Mouse (Mus musculus) CH12.LX (cell line): Measurements from ENCODE around the gene Mybpc1. TPM values are rescaled to one million over a fixed set of nuclear protein-coding genes. Genes with fewer than 3 reads are reported as not detected.

ENCODE experiments used
- DNase-seq: peaks from one replicate; pipeline ENCODE4 v3.0.0-alpha.2; 2013; ENCODE audit errors: extremely low read depth
- H3K27ac ChIP-seq: 2 replicates; pipeline ENCODE4 v1.5.1; 2012; ENCODE audit warnings: low read depth, mild to moderate bottlenecking, control low read depth, moderate library complexity; ENCODE audit not compliant: insufficient read depth
- H3K27me3 ChIP-seq: replicated peaks from 2 replicates; pipeline ENCODE3; 2012; ENCODE audit warnings: inconsistent platforms
- H3K36me3 ChIP-seq, 2 experiments: replicated peaks in 1 of 2; 2 replicates each; pipeline versions ENCODE3 to v1.6.1; 2012; ENCODE audit warnings: inconsistent platforms in 1 of 2, low read length in 1 of 2, mild to moderate bottlenecking in 1 of 2, mixed read lengths in 1 of 2, moderate library complexity in 1 of 2; ENCODE audit not compliant: control insufficient read depth in 1 of 2, insufficient read depth in 1 of 2
- H3K4me1 ChIP-seq, 2 experiments: 2 replicates each; pipeline ENCODE4 v1.6.1; 2012; ENCODE audit warnings: inconsistent platforms in 1 of 2, moderate library complexity in 1 of 2; ENCODE audit not compliant: insufficient read depth in 2 of 2, control insufficient read depth in 1 of 2
- H3K4me2 ChIP-seq: 2 replicates; pipeline ENCODE4 v1.6.1; 2012; ENCODE audit warnings: low read depth, mild to moderate bottlenecking, control low read depth; ENCODE audit not compliant: poor library complexity, insufficient read depth, severe bottlenecking
- H3K4me3 ChIP-seq, 3 experiments: fragments of 150-350 bp in 1 of 3; sonication (generic) in 1 of 3; replicated peaks in 1 of 3; 2 replicates each; pipeline versions ENCODE3 to v1.5.1; 2011 to 2012; ENCODE audit warnings: low read depth in 2 of 3, low read length in 2 of 3, mild to moderate bottlenecking in 2 of 3, moderate library complexity in 2 of 3, control low read depth in 1 of 3, improper control_type of control experiment in 1 of 3, inconsistent platforms in 1 of 3, mixed read lengths in 1 of 3; ENCODE audit not compliant: poor library complexity in 1 of 3
- H3K79me2 ChIP-seq: replicated peaks from 2 replicates; pipeline ENCODE4 v1.6.1; 2012; ENCODE audit warnings: mild to moderate bottlenecking, moderate library complexity; ENCODE audit not compliant: control insufficient read depth, poor library complexity, insufficient read depth, severe bottlenecking; ENCODE audit errors: extremely low read depth
- H3K9ac ChIP-seq: 2 replicates; pipeline ENCODE4 v1.6.1; 2012; ENCODE audit warnings: low read depth, mild to moderate bottlenecking, control low read depth, moderate library complexity; ENCODE audit not compliant: insufficient read depth
- H3K9me3 ChIP-seq: replicated peaks from 2 replicates; pipeline ENCODE3; 2012; ENCODE audit warnings: low read length, inconsistent platforms, mixed read lengths
- BHLHE40 ChIP-seq: IDR thresholded peaks from 2 replicates; pipeline ENCODE4 v1.6.1; 2011; ENCODE audit warnings: mild to moderate bottlenecking, low read depth, low read length, improper control_type of control experiment
- CHD2 ChIP-seq: IDR thresholded peaks from 2 replicates; pipeline ENCODE4 v1.6.1; 2011; ENCODE audit warnings: low read length, improper control_type of control experiment
- CTCF ChIP-seq, 2 experiments: IDR thresholded peaks in 1 of 2; conservative IDR thresholded peaks in 1 of 2; 2 replicates each; pipeline ENCODE4 v1.5.1; 2011 to 2012; ENCODE audit warnings: low read depth in 2 of 2, low read length in 2 of 2, improper control_type of control experiment in 1 of 2, inconsistent platforms in 1 of 2, mild to moderate bottlenecking in 1 of 2, moderate library complexity in 1 of 2
- EP300 ChIP-seq: IDR thresholded peaks from 2 replicates; pipeline ENCODE4 v1.6.1; 2011; ENCODE audit warnings: low read length, improper control_type of control experiment
- ETS1 ChIP-seq: conservative IDR thresholded peaks from 2 replicates; pipeline ENCODE4 v1.6.1; 2012; ENCODE audit warnings: low read depth, mild to moderate bottlenecking, inconsistent platforms, low read length, improper control_type of control experiment, moderate library complexity
- GABPA ChIP-seq: IDR thresholded peaks from 2 replicates; pipeline ENCODE4 v1.6.1; 2012; ENCODE audit warnings: low read depth, low read length, improper control_type of control experiment, inconsistent platforms; ENCODE audit not compliant: insufficient replicate concordance
- JUND ChIP-seq: conservative IDR thresholded peaks from 2 replicates; pipeline ENCODE4 v1.6.1; 2011; ENCODE audit warnings: low read depth, low read length, improper control_type of control experiment
- MAFK ChIP-seq: IDR thresholded peaks from 2 replicates; pipeline ENCODE4 v1.6.1; 2011; ENCODE audit warnings: low read length, improper control_type of control experiment; ENCODE audit not compliant: insufficient replicate concordance
- MAX ChIP-seq: IDR thresholded peaks from 2 replicates; pipeline ENCODE4 v1.6.1; 2011; ENCODE audit warnings: low read length, improper control_type of control experiment
- MEF2A ChIP-seq: IDR thresholded peaks from 2 replicates; pipeline ENCODE4 v1.6.1; 2014; ENCODE audit warnings: low read depth, mild to moderate bottlenecking, inconsistent platforms, low read length, improper control_type of control experiment, borderline replicate concordance
- MYC ChIP-seq: IDR thresholded peaks from 2 replicates; pipeline ENCODE4 v1.6.1; 2011; ENCODE audit warnings: low read depth, mild to moderate bottlenecking, improper control_type of control experiment, low read length
- NRF1 ChIP-seq: IDR thresholded peaks from 2 replicates; pipeline ENCODE4 v1.6.1; 2014; ENCODE audit warnings: low read depth, mild to moderate bottlenecking, inconsistent platforms, low read length, improper control_type of control experiment, moderate library complexity
- PAX5 ChIP-seq: IDR thresholded peaks from 2 replicates; pipeline ENCODE4 v1.6.1; 2012; ENCODE audit warnings: low read length, inconsistent platforms, mixed read lengths
- RCOR1 ChIP-seq: conservative IDR thresholded peaks from 2 replicates; pipeline ENCODE4 v1.6.1; 2012; ENCODE audit warnings: low read depth, mild to moderate bottlenecking, inconsistent platforms, low read length, improper control_type of control experiment
- SIN3A ChIP-seq: IDR thresholded peaks from 2 replicates; pipeline ENCODE4 v1.6.1; 2012; ENCODE audit warnings: low read length, improper control_type of control experiment, inconsistent platforms
- TBP ChIP-seq: conservative IDR thresholded peaks from 2 replicates; pipeline ENCODE4 v1.6.1; 2011; ENCODE audit warnings: low read depth, low read length, improper control_type of control experiment
- UBTF ChIP-seq: IDR thresholded peaks from 2 replicates; pipeline ENCODE4 v1.6.1; 2012; ENCODE audit warnings: low read depth, mild to moderate bottlenecking, inconsistent platforms, low read length, improper control_type of control experiment, moderate library complexity
- USF1 ChIP-seq: IDR thresholded peaks from 2 replicates; pipeline ENCODE4 v1.6.1; 2014; ENCODE audit warnings: low read depth, mild to moderate bottlenecking, inconsistent platforms, low read length, improper control_type of control experiment
- USF2 ChIP-seq: conservative IDR thresholded peaks from 2 replicates; pipeline ENCODE4 v1.6.1; 2011; ENCODE audit warnings: low read depth, low read length, improper control_type of control experiment
- ZC3H11A ChIP-seq: IDR thresholded peaks from 2 replicates; pipeline ENCODE4 v1.6.1; 2012; ENCODE audit warnings: low read depth, mild to moderate bottlenecking, inconsistent platforms, low read length, improper control_type of control experiment
- ZKSCAN1 ChIP-seq: IDR thresholded peaks from 2 replicates; pipeline ENCODE4 v1.6.1; 2012; ENCODE audit warnings: low read depth, inconsistent platforms, low read length, improper control_type of control experiment, borderline replicate concordance
- ZMIZ1 ChIP-seq: IDR thresholded peaks from 2 replicates; pipeline ENCODE4 v1.6.1; 2012; ENCODE audit warnings: low read depth, mild to moderate bottlenecking, inconsistent platforms, low read length, improper control_type of control experiment
- ZNF384 ChIP-seq: IDR thresholded peaks from 2 replicates; pipeline ENCODE4 v1.6.1; 2012; ENCODE audit warnings: low read depth, low read length, improper control_type of control experiment, inconsistent platforms
- dilution Hi-C: fragments of 300-500 bp; cut with MboI; formaldehyde crosslinking; loops from 2 replicates; pipeline ENCODE4 v1.14.3; 2020; ENCODE audit warnings: low sequenced_read_pairs; ENCODE audit not compliant: extremely low pct_unique_long_range_greater_than_20kb, extremely low pct_ligation_motif_present
- in situ Hi-C: fragments of 300-500 bp; cut with MboI; formaldehyde crosslinking; loops from 3 replicates; pipeline ENCODE4 v1.14.3; 2019; ENCODE audit warnings: low sequenced_read_pairs, low pct_ligation_motif_present, low pct_unique_long_range_greater_than_20kb, mixed read lengths
- polyA plus RNA-seq: library from polyadenylated mRNA; unstranded; fragments of >175 nt; gene quantifications from 2 replicates; pipeline ENCODE4 v1.2.1, GENCODE M21; 2012; ENCODE audit warnings: low read depth; ENCODE audit not compliant: insufficient read length
- total RNA-seq, 2 experiments: library from RNA; depleted of rRNA; stranded (reverse); fragments of 300-350 nt in 1 of 2; fragments of >200 nt in 1 of 2; gene quantifications; 2 replicates each; pipeline ENCODE4 v1.2.3; 2012 to 2014

The Mybpc1 gene
- total and polyA plus RNA-seq, 3 experiments = not detected

- dilution Hi-C loops = no loop called here
- no peaks in the 10 kb centered on the region for H3K79me2 ChIP-seq
- H3K36me3 ChIP-seq = no peaks in the 10 kb centered on the region
- H3K9ac ChIP-seq = no peak overlapping the region
- no peak overlapping the region for H3K27ac ChIP-seq
- no peaks in the 10 kb centered on the region for H3K4me1 ChIP-seq
- no peak for DNase-seq
- H3K27me3 ChIP-seq = no peaks in the 10 kb centered on the region
- no peak overlapping the region for H3K4me2 ChIP-seq
- in situ Hi-C loops = no loop called here
- no peaks in the 10 kb centered on the region for H3K9me3 ChIP-seq
- TF ChIP-seq MAX (no peak), PAX5 (no peak), SIN3A (no peak), MYC (no peak), GABPA (no peak), RCOR1 (no peak), ETS1 (no peak), USF2 (no peak), TBP (no peak), NRF1 (no peak), BHLHE40 (no peak), ZKSCAN1 (no peak), CTCF (conservative IDR thresholded peaks at IDR 0.05 in 1 of 2, IDR thresholded peaks at IDR 0.05 in 1 of 2; ENCODE audit: low read depth in 2 of 2, low read length in 2 of 2) (no peak), USF1 (no peak)
- H3K4me3 ChIP-seq = no peak overlapping the region
Observed at GRCm38 (mm10) chr10:88613051-88613450, 8.1 kb upstream of the Mybpc1 start.

GRCm38 (mm10) chr10:88606686-88607085 is 1.7 kb upstream of the Mybpc1 start:
- dilution Hi-C loops = no loop called here
- Histone ChIP-seq H3K36me3 (no peaks in the 10 kb centered on the region), H3K27me3 (no peaks in the 10 kb centered on the region), H3K27ac (no peak overlapping the region), H3K9me3 (no peaks in the 10 kb centered on the region), H3K4me1 (no peaks in the 10 kb centered on the region), H3K4me3 (no peak overlapping the region), H3K9ac (no peak overlapping the region), H3K4me2 (no peak overlapping the region)
- no peak for DNase-seq
- TF ChIP-seq GABPA = no peak
- no peak for TF ChIP-seq RCOR1
- TF ChIP-seq CHD2 = no peak
- TF ChIP-seq MEF2A = no peak
- TF ChIP-seq EP300 = no peak
- no peak for TF ChIP-seq ZNF384
- TF ChIP-seq ZC3H11A = no peak
- no peak for TF ChIP-seq UBTF
- no peak for TF ChIP-seq MAX
- TF ChIP-seq ZMIZ1 = no peak
- TF ChIP-seq BHLHE40 = no peak
- no peak for TF ChIP-seq JUND
- TF ChIP-seq SIN3A = no peak
- TF ChIP-seq MAFK = no peak
- TF ChIP-seq, all 38 proteins: peak for 0
- in situ Hi-C loops = no loop called here
- H3K79me2 ChIP-seq = no peaks in the 10 kb centered on the region
